Mouse (Mus musculus): ENCODE data around the gene Abhd12b. TPM values are rescaled to one million over a fixed set of nuclear protein-coding genes. Genes with fewer than 3 reads are reported as not detected.

Gene Abhd12b
- 0.15 and 0.35 TPM in 2 replicates for polyA plus RNA-seq (2015; fragmentation: Nextera tagmentation; extraction: Ambion mirVana)

- Histone ChIP-seq H3K4me1 (peaks cover under 1% of the 10 kb centered on the region; the same call in 1 of the 2 replicates), H3K36me3 (no peaks in the 10 kb centered on the region), H3K4me3 (no peak within 1 kb of the TSS), H3K9me3 (no peaks in the 10 kb centered on the region), H3K27me3 (no peaks in the 10 kb centered on the region), H3K27ac (no peak within 1 kb of the TSS), H3K4me2 (no peak within 1 kb of the TSS), H3K9ac (no peak within 1 kb of the TSS)
- WGBS: 46% methylated on average over 3 of the region's 3 CpGs
- ATAC-seq (ENCODE audit: insufficient number of reproducible peaks, low FRiP score, low TSS enrichment, low read depth): no peak
These were observed at the start of gene Abhd12b for GRCm38 (mm10) chr12:70153842-70154241. TSS of gene Abhd12b (plus strand) at chr12:70154142.

DNA sequence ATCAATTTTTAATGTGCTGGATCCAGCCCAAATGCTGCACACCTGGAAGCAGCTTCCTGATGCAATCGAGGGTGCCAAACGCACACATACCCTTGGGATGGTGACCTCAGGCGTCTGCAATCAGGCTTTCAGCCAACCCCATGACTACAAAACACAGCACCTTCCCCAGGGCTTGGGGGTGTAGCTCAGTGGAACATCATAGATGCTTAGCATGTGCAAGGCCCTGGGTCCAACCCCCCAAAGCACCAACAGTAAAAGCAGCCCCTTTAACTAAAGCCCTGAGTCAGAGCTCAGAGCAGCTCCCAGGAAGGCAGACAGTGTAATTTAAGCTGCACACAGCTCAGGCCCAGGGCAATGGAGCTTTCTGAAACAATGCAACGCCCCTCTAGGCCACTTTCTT lies 49.7 kb upstream of the Abhd12b start:
- ATAC-seq (ENCODE audit: insufficient number of reproducible peaks, low FRiP score, low TSS enrichment, low read depth): 0 out of 2 replicates have a peak, but pooled peaks have one; percentile 22
- Histone ChIP-seq H3K27ac (no peak overlapping the region), H3K4me3 (no peak overlapping the region), H3K36me3 (peaks cover 5% of the 10 kb centered on the region; the same call in 1 of the 2 replicates), H3K9me3 (no peaks in the 10 kb centered on the region), H3K4me2 (no peak overlapping the region), H3K4me1 (peaks cover 30% of the 10 kb centered on the region), H3K9ac (no peak overlapping the region), H3K27me3 (no peaks in the 10 kb centered on the region)
- 24% methylated on average over 4 of the region's 4 CpGs for WGBS

DNA sequence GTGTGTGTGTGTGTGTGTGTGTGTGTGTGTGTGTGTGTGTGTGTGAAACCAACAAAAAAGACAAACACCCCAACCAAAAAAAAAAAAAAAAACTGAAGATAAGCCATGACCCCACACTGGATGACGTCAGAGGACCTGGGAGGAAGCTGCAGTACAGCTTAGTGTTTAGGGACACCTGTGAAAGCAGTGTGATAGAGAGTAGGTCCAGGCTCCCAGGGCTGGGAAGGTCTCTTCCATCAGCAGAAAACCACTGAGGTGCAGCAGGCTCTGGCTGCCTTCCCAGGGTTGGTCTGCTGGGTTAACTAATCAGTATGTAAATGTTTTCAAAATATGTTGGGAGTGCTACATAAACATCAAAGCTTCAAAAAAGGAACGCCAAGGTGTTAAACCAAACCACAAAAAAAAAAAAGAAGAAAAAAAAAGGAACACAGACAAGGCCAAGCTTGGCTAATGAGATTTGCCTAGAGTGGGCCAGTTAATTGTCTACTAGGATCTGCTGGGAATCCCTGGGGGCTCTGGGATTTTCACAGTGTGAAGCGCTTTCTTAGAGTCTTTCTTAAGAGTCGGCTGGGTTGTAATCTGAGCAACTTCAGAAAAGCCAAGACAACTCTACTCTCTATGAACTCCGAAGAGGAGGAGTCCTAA lies 49.0 kb upstream of the Abhd12b start:
- no peak overlapping the region for H3K4me3 ChIP-seq
- H3K36me3 ChIP-seq: peaks cover 5% of the 10 kb centered on the region; the same call in 1 of the 2 replicates
- H3K4me1 ChIP-seq: peaks cover 31% of the 10 kb centered on the region
- no peak overlapping the region for H3K9ac ChIP-seq
- no peak overlapping the region for H3K27ac ChIP-seq
- H3K4me2 ChIP-seq: no peak overlapping the region
- H3K9me3 ChIP-seq: no peaks in the 10 kb centered on the region
- 40% methylated on average over 5 of the region's 5 CpGs for WGBS
- no peaks in the 10 kb centered on the region for H3K27me3 ChIP-seq
- no peak for ATAC-seq (ENCODE audit: insufficient number of reproducible peaks, low FRiP score, low TSS enrichment, low read depth)

- Histone ChIP-seq H3K9ac (no peak overlapping the region), H3K36me3 (peaks cover 3% of the 10 kb centered on the region; the same call in 1 of the 2 replicates), H3K27me3 (no peaks in the 10 kb centered on the region), H3K9me3 (no peaks in the 10 kb centered on the region), H3K4me1 (peaks cover 41% of the 10 kb centered on the region), H3K4me3 (no peak overlapping the region), H3K27ac (no peak overlapping the region), H3K4me2 (no peak overlapping the region)
- no peak for ATAC-seq (ENCODE audit: insufficient number of reproducible peaks, low FRiP score, low TSS enrichment, low read depth)
- 49% methylated on average over 6 of the region's 6 CpGs for WGBS
These were observed 48.1 kb upstream of the Abhd12b start for GRCm38 (mm10) chr12:70105885-70106284.

- peaks cover 43% of the 10 kb centered on the region for H3K4me1 ChIP-seq
- no peaks in the 10 kb centered on the region for H3K36me3 ChIP-seq
- no peaks in the 10 kb centered on the region for H3K27me3 ChIP-seq
- H3K4me3 ChIP-seq: no peak overlapping the region
- no peak overlapping the region for H3K27ac ChIP-seq
- H3K9me3 ChIP-seq: no peaks in the 10 kb centered on the region
- H3K4me2 ChIP-seq: no peak overlapping the region
- WGBS: 64% methylated on average over 9 of the region's 9 CpGs
- no peak overlapping the region for H3K9ac ChIP-seq
- no peak for ATAC-seq (ENCODE audit: insufficient number of reproducible peaks, low FRiP score, low TSS enrichment, low read depth)
These were observed 47.4 kb upstream of the Abhd12b start for GRCm38 (mm10) chr12:70106508-70106907.

- Histone ChIP-seq H3K4me3 (no peak overlapping the region), H3K9ac (no peak overlapping the region), H3K9me3 (no peaks in the 10 kb centered on the region), H3K36me3 (no peaks in the 10 kb centered on the region), H3K27ac (no peak overlapping the region), H3K4me2 (no peak overlapping the region), H3K27me3 (no peaks in the 10 kb centered on the region), H3K4me1 (peaks cover 49% of the 10 kb centered on the region)
- 38% methylated on average over 2 of the region's 2 CpGs for WGBS
- no peak for ATAC-seq (ENCODE audit: insufficient number of reproducible peaks, low FRiP score, low TSS enrichment, low read depth)
These were observed 45.8 kb upstream of the Abhd12b start for GRCm38 (mm10) chr12:70108104-70108503.

GRCm38 (mm10) chr12:70109921-70110320 lies 44.0 kb upstream of the Abhd12b start:
- no peak for ATAC-seq (ENCODE audit: insufficient number of reproducible peaks, low FRiP score, low TSS enrichment, low read depth)
- peak overlapping the region; percentile 89 for H3K4me3 ChIP-seq
- H3K36me3 ChIP-seq: no peaks in the 10 kb centered on the region
- H3K27me3 ChIP-seq: no peaks in the 10 kb centered on the region
- 65% methylated on average over 6 of the region's 6 CpGs for WGBS
- no peak overlapping the region for H3K9ac ChIP-seq
- H3K4me1 ChIP-seq: peaks cover 34% of the 10 kb centered on the region
- H3K9me3 ChIP-seq: no peaks in the 10 kb centered on the region
- no peak overlapping the region for H3K27ac ChIP-seq
- peak overlapping the region; percentile 94 for H3K4me2 ChIP-seq

- no peaks in the 10 kb centered on the region for H3K9me3 ChIP-seq
- no peaks in the 10 kb centered on the region for H3K27me3 ChIP-seq
- WGBS: 12% methylated on average over 23 of the region's 23 CpGs
- peaks cover 28% of the 10 kb centered on the region for H3K4me1 ChIP-seq
- H3K4me2 ChIP-seq: peak overlapping the region; percentile 94
- no peak for ATAC-seq (ENCODE audit: insufficient number of reproducible peaks, low FRiP score, low TSS enrichment, low read depth)
- peak overlapping the region; percentile 89 for H3K4me3 ChIP-seq
- peak overlapping the region; percentile 71; the same call in 1 of the 2 replicates for H3K27ac ChIP-seq
- peak overlapping the region; percentile 79 for H3K9ac ChIP-seq
- no peaks in the 10 kb centered on the region for H3K36me3 ChIP-seq
These were observed 43.4 kb upstream of the Abhd12b start for GRCm38 (mm10) chr12:70110375-70111116.

DNA sequence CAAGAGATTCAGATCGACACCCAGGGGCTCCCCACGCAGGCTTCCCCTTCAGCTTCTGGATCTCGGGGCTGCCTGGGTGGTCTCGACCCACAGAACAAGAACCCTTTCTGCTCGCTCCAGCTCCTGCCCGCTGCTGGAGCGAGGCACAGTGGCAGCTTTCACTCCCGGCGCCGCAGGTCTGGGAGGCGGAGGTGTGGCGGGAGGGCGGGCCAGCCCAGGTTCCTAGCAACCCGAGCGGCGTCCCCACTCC lies 42.9 kb upstream of the Abhd12b start:
- Histone ChIP-seq H3K27me3 (no peaks in the 10 kb centered on the region), H3K9ac (peak overlapping the region; percentile 79), H3K9me3 (no peaks in the 10 kb centered on the region), H3K36me3 (no peaks in the 10 kb centered on the region), H3K4me2 (peak overlapping the region; percentile 94), H3K4me3 (peak overlapping the region; percentile 89), H3K27ac (peak overlapping the region; percentile 87), H3K4me1 (peaks cover 28% of the 10 kb centered on the region)
- ATAC-seq (ENCODE audit: insufficient number of reproducible peaks, low FRiP score, low TSS enrichment, low read depth): 0 out of 2 replicates have a peak, but pooled peaks have one; percentile 16
- under 1% methylated on average over 12 of the region's 16 CpGs for WGBS

- Histone ChIP-seq H3K4me1 (peaks cover 28% of the 10 kb centered on the region), H3K9me3 (no peaks in the 10 kb centered on the region), H3K27me3 (no peaks in the 10 kb centered on the region), H3K27ac (peak overlapping the region; percentile 87), H3K4me3 (peak overlapping the region; percentile 89), H3K9ac (peak overlapping the region; percentile 79), H3K4me2 (peak overlapping the region; percentile 94), H3K36me3 (no peaks in the 10 kb centered on the region)
- under 1% methylated on average over 81 of the region's 101 CpGs for WGBS
- peak; percentile 79 for ATAC-seq (ENCODE audit: insufficient number of reproducible peaks, low FRiP score, low TSS enrichment, low read depth)
These were observed 42.4 kb upstream of the Abhd12b start for GRCm38 (mm10) chr12:70111367-70112089.

- peaks cover 28% of the 10 kb centered on the region for H3K4me1 ChIP-seq
- peak overlapping the region; percentile 87; the same call in 1 of the 2 replicates for H3K27ac ChIP-seq
- H3K9ac ChIP-seq: peak overlapping the region; percentile 79
- no peaks in the 10 kb centered on the region for H3K9me3 ChIP-seq
- ATAC-seq (ENCODE audit: insufficient number of reproducible peaks, low FRiP score, low TSS enrichment, low read depth): no peak
- H3K4me2 ChIP-seq: peak overlapping the region; percentile 94
- H3K27me3 ChIP-seq: no peaks in the 10 kb centered on the region
- H3K36me3 ChIP-seq: no peaks in the 10 kb centered on the region
- 5% methylated on average over 15 of the region's 16 CpGs for WGBS
- peak overlapping the region; percentile 89 for H3K4me3 ChIP-seq
These were observed 41.9 kb upstream of the Abhd12b start for GRCm38 (mm10) chr12:70112090-70112383.

DNA sequence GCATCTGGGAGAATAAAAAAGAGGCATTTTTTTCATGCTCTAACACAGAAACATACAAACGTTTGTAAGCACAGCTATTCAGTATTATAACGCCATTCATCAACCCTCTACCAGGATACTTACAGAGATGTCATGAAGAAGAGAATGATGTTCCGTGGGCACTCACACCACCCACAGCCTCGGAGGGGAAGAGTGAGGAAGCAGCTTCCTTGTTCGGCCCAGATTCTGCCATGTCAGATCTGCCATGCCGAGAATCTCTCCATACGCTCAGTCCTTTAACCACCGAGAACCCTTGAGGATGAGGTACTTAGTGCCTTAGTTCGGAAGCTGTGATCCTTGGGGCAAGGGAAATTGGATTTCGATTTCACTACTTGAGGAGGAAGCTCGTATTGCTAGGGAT lies 40.6 kb upstream of the Abhd12b start, which contains the start of gene Nin:
Nin (minus strand) TSS at position 367 of the 400 bp plus-strand sequence.
- Histone ChIP-seq H3K4me3 (0 out of 2 replicates have a peak within 1 kb of the TSS, but pooled peaks have one; percentile 89), H3K36me3 (no peaks in the 10 kb centered on the region), H3K27me3 (no peaks in the 10 kb centered on the region), H3K9ac (no peak within 1 kb of the TSS), H3K4me1 (peaks cover 19% of the 10 kb centered on the region), H3K9me3 (no peaks in the 10 kb centered on the region), H3K4me2 (no peak within 1 kb of the TSS), H3K27ac (no peak within 1 kb of the TSS)
- WGBS: 63% methylated on average over 11 of the region's 11 CpGs
- ATAC-seq (ENCODE audit: insufficient number of reproducible peaks, low FRiP score, low TSS enrichment, low read depth): no peak
